Mouse (Mus musculus) embryonic fibroblast, embryonic 13.5 days (primary cell): ENCODE measurements around the gene Knl1. TPM values are rescaled to one million over a fixed set of nuclear protein-coding genes. Genes with fewer than 3 reads are reported as not detected.

Experiments
- H3K27ac ChIP-seq: 2 replicates; pipeline ENCODE4 v1.5.1; 2012; ENCODE audit warnings: low read length, control low read depth, inconsistent platforms; ENCODE audit not compliant: insufficient read depth
- H3K4me1 ChIP-seq: 2 replicates; pipeline ENCODE4 v1.6.1; 2011; ENCODE audit warnings: low read length; ENCODE audit not compliant: control insufficient read depth, insufficient read depth
- H3K4me3 ChIP-seq: 2 replicates; pipeline ENCODE4 v1.5.1; 2011; ENCODE audit warnings: mild to moderate bottlenecking, control low read depth, low read length; ENCODE audit not compliant: insufficient read depth
- CTCF ChIP-seq: IDR thresholded peaks from 2 replicates; pipeline ENCODE4 v1.5.1; 2011; ENCODE audit warnings: mild to moderate bottlenecking, control low read depth, low read length, moderate library complexity, borderline replicate concordance; ENCODE audit not compliant: insufficient read depth
- POLR2A ChIP-seq: IDR thresholded peaks from 2 replicates; pipeline ENCODE4 v1.6.1; 2011; ENCODE audit warnings: low read depth, mild to moderate bottlenecking, control low read depth, low read length, moderate library complexity
- polyA plus RNA-seq: library from polyadenylated mRNA; stranded (reverse); fragments of >200 nt; gene quantifications from 2 replicates; pipeline ENCODE4 v1.2.4, GENCODE M21; 2011; ENCODE audit warnings: low read depth; ENCODE audit not compliant: missing spikeins, insufficient read length

Gene Knl1
- polyA plus RNA-seq, 1 experiment, result 33.0 TPM

GRCm38 (mm10) chr2:119106583-119106982 is 59.7 kb downstream of the Knl1 start:
- Histone ChIP-seq H3K27ac (no peak overlapping the region), H3K4me3 (no peak overlapping the region), H3K4me1 (peaks cover 2% of the 10 kb centered on the region; the same call in 1 of the 2 replicates)
- no peak for TF ChIP-seq POLR2A
- no peak for TF ChIP-seq CTCF

- no peak for TF ChIP-seq POLR2A
- no peak for TF ChIP-seq CTCF
- Histone ChIP-seq H3K4me1 (peaks cover 2% of the 10 kb centered on the region; the same call in 1 of the 2 replicates), H3K4me3 (no peak overlapping the region), H3K27ac (no peak overlapping the region)
Measured at GRCm38 (mm10) chr2:119108554-119108953, 61.6 kb downstream of the Knl1 start.

GRCm38 (mm10) chr2:119111060-119111459 is 64.1 kb downstream of the Knl1 start:
- Histone ChIP-seq H3K4me1 (peaks cover 3% of the 10 kb centered on the region; the same call in 1 of the 2 replicates), H3K27ac (no peak overlapping the region), H3K4me3 (no peak overlapping the region)
- no peak for TF ChIP-seq POLR2A
- TF ChIP-seq CTCF, result no peak

- TF ChIP-seq CTCF (no peak), POLR2A (peak; percentile 95)
- Histone ChIP-seq H3K4me1 (peaks cover 3% of the 10 kb centered on the region; the same call in 1 of the 2 replicates), H3K27ac (peak within 1 kb of the TSS; percentile 81), H3K4me3 (peak within 1 kb of the TSS; percentile 46)
Measured at GRCm38 (mm10) chr2:119112438-119113112, 65.7 kb downstream of the Knl1 start, which contains the start of gene Rad51. Rad51 (plus strand) TSS chr2:119112793.

- Histone ChIP-seq H3K4me1 (peaks cover 3% of the 10 kb centered on the region; the same call in 1 of the 2 replicates), H3K27ac (no peak overlapping the region), H3K4me3 (peak overlapping the region; percentile 46)
- TF ChIP-seq CTCF (no peak), POLR2A (no peak)
Measured at GRCm38 (mm10) chr2:119113121-119113925, 66.4 kb downstream of the Knl1 start.

- Histone ChIP-seq H3K4me3 (no peak overlapping the region), H3K27ac (no peak overlapping the region), H3K4me1 (no peaks in the 10 kb centered on the region)
- TF ChIP-seq POLR2A, result no peak
- TF ChIP-seq CTCF, result no peak
Measured at GRCm38 (mm10) chr2:119136346-119136898, 89.5 kb downstream of the Knl1 start.

GRCm38 (mm10) chr2:119145199-119145598 is 98.3 kb downstream of the Knl1 start:
- H3K4me3 ChIP-seq, result no peak overlapping the region
- no peak overlapping the region for H3K27ac ChIP-seq
- TF ChIP-seq CTCF, result peak; percentile 8; the same call in 1 of the 2 replicates
- no peak for TF ChIP-seq POLR2A
- H3K4me1 ChIP-seq, result no peaks in the 10 kb centered on the region

- TF ChIP-seq CTCF (no peak), POLR2A (no peak)
- H3K4me3 ChIP-seq, result no peak overlapping the region
- no peaks in the 10 kb centered on the region for H3K4me1 ChIP-seq
- H3K27ac ChIP-seq, result no peak overlapping the region
Measured at GRCm38 (mm10) chr2:119146435-119146834, 99.5 kb downstream of the Knl1 start.

GRCm38 (mm10) chr2:119147160-119147678 is 100.3 kb downstream of the Knl1 start:
- Histone ChIP-seq H3K4me1 (no peaks in the 10 kb centered on the region), H3K4me3 (no peak overlapping the region), H3K27ac (no peak overlapping the region)
- no peak for TF ChIP-seq POLR2A
- TF ChIP-seq CTCF, result no peak

GRCm38 (mm10) chr2:119147775-119148174 is 100.9 kb downstream of the Knl1 start:
- Histone ChIP-seq H3K4me1 (no peaks in the 10 kb centered on the region), H3K27ac (no peak overlapping the region), H3K4me3 (no peak overlapping the region)
- TF ChIP-seq CTCF (no peak), POLR2A (no peak)
